Mouse (Mus musculus): Measurements from ENCODE around the gene Slc25a21. TPM values are rescaled to one million over a fixed set of nuclear protein-coding genes. Genes with fewer than 3 reads are reported as not detected.
A peak's percentile ranks its signal among the peaks of the same experiment; 100 is the strongest.

Gene Slc25a21
- polyA plus RNA-seq, 1 experiment from 2014 or later, result 12.6 TPM

DNA sequence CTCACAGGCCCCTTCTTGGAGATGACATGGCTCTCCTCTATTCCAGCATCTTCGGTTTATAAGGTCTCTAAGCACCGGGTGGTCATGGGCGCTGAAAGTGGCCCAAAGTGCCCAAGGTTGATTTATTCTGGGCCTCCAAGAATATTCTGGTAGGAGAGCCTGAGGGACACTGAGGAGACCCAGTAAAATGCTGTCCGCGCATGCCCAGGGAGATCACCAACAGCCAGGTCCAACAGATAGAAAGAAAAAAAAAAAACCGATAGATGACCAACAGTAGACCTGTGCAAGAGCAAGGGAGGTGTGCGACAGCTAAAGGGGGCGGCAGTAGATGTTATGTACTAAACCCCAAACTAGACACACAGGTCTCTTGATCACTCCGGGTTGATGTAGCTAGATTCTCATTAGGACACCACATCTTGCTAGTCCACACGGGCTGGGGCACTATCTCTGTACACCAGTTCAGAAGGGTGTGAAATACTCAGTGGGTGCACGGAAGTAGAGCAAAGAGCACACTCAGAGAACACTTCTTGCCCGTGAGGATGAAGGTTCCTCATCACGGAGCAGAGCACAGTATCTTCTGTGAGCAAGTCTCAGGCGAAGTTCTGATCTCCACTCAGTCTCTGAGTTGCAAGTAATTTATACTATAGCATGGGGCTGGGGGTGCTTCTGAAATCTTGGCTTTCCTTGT is 503.7 kb downstream of the Slc25a21 start:
- H3K27ac ChIP-seq (ENCODE audit: low read depth), result no peak overlapping the region
- TF ChIP-seq EP300 (IDR thresholded peaks at IDR 0.05; ENCODE audit: low read depth) (no peak), CTCF (IDR thresholded peaks at IDR 0.05; ENCODE audit: low read depth) (no peak)
- no peak overlapping the region for H3K4me3 ChIP-seq (ENCODE audit: low read depth, low read length)
- WGBS (ENCODE audit: insufficient replicate concordance), result 7% methylated on average over 14 of the region's 14 CpGs
- H3K36me3 ChIP-seq (replicated peaks; ENCODE audit: insufficient read depth, low read length), result no peaks in the 10 kb centered on the region
- DNase-seq (no peak), ATAC-seq (no peak)
- H3K4me2 ChIP-seq (ENCODE audit: low read depth, low read length), result no peak overlapping the region
- no peak overlapping the region for H3K9ac ChIP-seq (replicated peaks)
- peaks cover 100% of the 10 kb centered on the region for H3K27me3 ChIP-seq (ENCODE audit: insufficient read depth, low read length)
- H3K9me3 ChIP-seq (ENCODE audit: low read length), result no peaks in the 10 kb centered on the region
- H3K4me1 ChIP-seq (ENCODE audit: insufficient read depth), result peaks cover 25% of the 10 kb centered on the region

DNA sequence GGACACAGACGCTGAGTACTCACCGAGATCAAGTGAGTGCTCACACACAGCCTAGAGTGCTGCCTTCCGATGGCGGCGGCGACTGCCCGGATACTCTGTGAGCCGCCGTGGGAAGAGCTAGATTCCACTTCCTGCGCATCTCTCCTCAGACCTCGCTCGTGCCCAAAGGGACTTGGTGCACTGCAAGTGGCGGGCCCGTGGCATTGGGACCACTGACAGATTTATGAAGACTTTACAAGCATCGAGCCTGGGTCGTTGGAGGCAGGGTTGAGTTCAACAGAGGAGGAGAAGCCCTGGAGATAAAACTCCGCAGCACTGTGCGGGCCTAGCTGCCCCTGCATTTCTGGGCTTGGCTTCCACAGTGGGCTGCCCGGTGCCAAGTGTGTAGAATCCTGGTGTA is 504.7 kb downstream of the Slc25a21 start:
- no peak overlapping the region for H3K27ac ChIP-seq (ENCODE audit: low read depth)
- peaks cover 25% of the 10 kb centered on the region for H3K4me1 ChIP-seq (ENCODE audit: insufficient read depth)
- TF ChIP-seq EP300 (IDR thresholded peaks at IDR 0.05; ENCODE audit: low read depth) (no peak), CTCF (IDR thresholded peaks at IDR 0.05; ENCODE audit: low read depth) (no peak)
- under 1% methylated on average over 19 of the region's 19 CpGs for WGBS (ENCODE audit: insufficient replicate concordance)
- H3K36me3 ChIP-seq (replicated peaks; ENCODE audit: insufficient read depth, low read length), result no peaks in the 10 kb centered on the region
- ATAC-seq, result no peak
- no peak overlapping the region for H3K4me2 ChIP-seq (ENCODE audit: low read depth, low read length)
- H3K27me3 ChIP-seq (ENCODE audit: insufficient read depth, low read length), result peaks cover 100% of the 10 kb centered on the region
- DNase-seq, result no peak
- no peak overlapping the region for H3K4me3 ChIP-seq (ENCODE audit: low read depth, low read length)
- H3K9ac ChIP-seq (replicated peaks), result no peak overlapping the region
- no peaks in the 10 kb centered on the region for H3K9me3 ChIP-seq (ENCODE audit: low read length)

DNA sequence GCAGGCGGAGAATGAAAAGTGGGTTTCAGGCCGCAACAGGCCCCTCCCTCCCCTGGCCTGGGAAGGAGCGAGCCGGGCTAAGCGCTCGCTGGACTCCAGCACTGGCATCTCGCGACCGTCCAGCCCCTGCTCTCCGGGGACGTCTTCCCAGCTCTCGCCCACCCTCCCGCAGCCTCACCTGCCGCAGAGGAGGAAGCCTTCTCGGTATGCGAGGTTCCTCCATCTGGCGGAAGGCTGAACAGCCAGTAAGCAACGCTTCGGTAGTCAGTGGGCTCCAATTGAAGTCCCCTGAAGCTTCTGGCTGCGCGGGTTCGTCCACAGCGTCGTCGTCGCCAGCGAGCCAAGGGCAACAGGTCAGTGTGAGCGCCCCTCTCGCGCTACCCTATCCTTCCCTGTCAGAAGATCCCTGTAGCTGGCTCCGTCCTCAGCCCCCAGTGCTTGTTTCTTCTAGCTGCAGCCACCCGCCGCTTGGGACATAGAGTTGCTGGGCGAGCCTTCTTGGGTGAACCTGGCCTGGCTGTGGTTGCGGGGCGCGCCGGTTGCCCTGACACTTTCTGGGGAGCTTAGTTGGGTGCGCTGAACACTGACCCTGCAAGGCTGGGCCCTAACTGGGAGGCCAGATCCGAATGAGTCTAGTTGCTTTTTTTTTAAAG is 505.7 kb downstream of the Slc25a21 start, which contains the start of gene Pax9:
Gene Pax9, plus strand, starts transcription at position 341 of the 653 bp plus-strand sequence.
- ATAC-seq, result no peak
- Histone ChIP-seq H3K27ac (ENCODE audit: low read depth) (no peak within 1 kb of the TSS), H3K27me3 (ENCODE audit: insufficient read depth, low read length) (peaks cover 100% of the 10 kb centered on the region), H3K4me2 (ENCODE audit: low read depth, low read length) (peak within 1 kb of the TSS; percentile 22; the same call in 1 of the 2 replicates), H3K4me3 (ENCODE audit: low read depth, low read length) (peak within 1 kb of the TSS; percentile 17; the same call in 1 of the 2 replicates), H3K9ac (replicated peaks) (no peak within 1 kb of the TSS), H3K4me1 (ENCODE audit: insufficient read depth) (peaks cover 20% of the 10 kb centered on the region), H3K36me3 (replicated peaks; ENCODE audit: insufficient read depth, low read length) (no peaks in the 10 kb centered on the region), H3K9me3 (ENCODE audit: low read length) (no peaks in the 10 kb centered on the region)
- no peak for TF ChIP-seq EP300 (IDR thresholded peaks at IDR 0.05; ENCODE audit: low read depth)
- no peak for TF ChIP-seq CTCF (IDR thresholded peaks at IDR 0.05; ENCODE audit: low read depth)
- 3% methylated on average over 39 of the region's 40 CpGs for WGBS (ENCODE audit: insufficient replicate concordance)
- no peak for DNase-seq

DNA sequence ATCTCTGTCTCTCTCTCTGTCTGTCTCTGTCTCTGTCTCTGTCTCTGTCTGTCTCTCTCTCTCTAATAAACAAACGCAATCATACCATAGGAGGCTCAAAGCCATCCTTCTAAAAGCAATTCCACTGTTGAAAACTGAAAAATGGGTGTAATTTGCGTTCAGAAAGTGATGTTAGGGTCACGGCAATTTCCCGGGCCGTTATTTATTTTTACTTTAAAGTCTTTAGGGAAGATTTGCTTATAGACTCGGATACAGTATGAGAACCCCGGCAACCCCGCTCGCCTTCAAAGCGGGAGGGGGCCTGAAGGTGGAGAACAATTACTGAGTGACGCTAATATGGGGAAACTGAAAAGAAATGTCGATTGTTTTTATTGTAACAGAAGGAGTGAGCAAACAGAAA is 506.3 kb downstream of the Slc25a21 start:
- Histone ChIP-seq H3K4me2 (ENCODE audit: low read depth, low read length) (no peak overlapping the region), H3K9ac (replicated peaks) (no peak overlapping the region), H3K27me3 (ENCODE audit: insufficient read depth, low read length) (peaks cover 100% of the 10 kb centered on the region), H3K4me1 (ENCODE audit: insufficient read depth) (peaks cover 17% of the 10 kb centered on the region), H3K36me3 (replicated peaks; ENCODE audit: insufficient read depth, low read length) (no peaks in the 10 kb centered on the region), H3K9me3 (ENCODE audit: low read length) (no peaks in the 10 kb centered on the region), H3K27ac (ENCODE audit: low read depth) (no peak overlapping the region), H3K4me3 (ENCODE audit: low read depth, low read length) (peak overlapping the region; percentile 17; the same call in 1 of the 2 replicates)
- ATAC-seq (no peak), DNase-seq (no peak)
- 2% methylated on average over 12 of the region's 12 CpGs for WGBS (ENCODE audit: insufficient replicate concordance)
- TF ChIP-seq CTCF (IDR thresholded peaks at IDR 0.05; ENCODE audit: low read depth) (no peak), EP300 (IDR thresholded peaks at IDR 0.05; ENCODE audit: low read depth) (no peak)

DNA sequence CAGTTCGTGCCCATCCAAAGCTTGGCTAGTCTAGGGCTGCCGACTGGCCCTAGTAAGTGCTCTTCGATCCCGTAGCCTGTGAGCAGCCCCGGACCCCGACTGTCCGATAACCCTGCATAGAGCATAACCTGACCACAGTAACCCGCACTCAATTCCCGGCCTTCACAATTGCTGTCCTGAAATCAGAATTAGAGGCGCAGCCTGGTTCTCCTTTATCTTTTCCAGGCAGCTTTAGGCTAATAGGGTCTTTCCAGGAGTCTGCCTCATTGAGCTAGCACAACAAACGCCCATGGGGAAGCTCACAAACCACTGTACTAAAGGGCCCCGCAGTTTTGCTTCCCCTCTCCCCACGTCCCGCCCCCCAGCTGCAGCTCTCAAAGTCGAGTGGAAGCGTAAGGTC is 506.9 kb downstream of the Slc25a21 start:
- peaks cover 12% of the 10 kb centered on the region; the same call in 1 of the 2 replicates for H3K4me1 ChIP-seq (ENCODE audit: insufficient read depth)
- H3K36me3 ChIP-seq (replicated peaks; ENCODE audit: insufficient read depth, low read length), result no peaks in the 10 kb centered on the region
- no peak overlapping the region for H3K4me2 ChIP-seq (ENCODE audit: low read depth, low read length)
- no peak overlapping the region for H3K27ac ChIP-seq (ENCODE audit: low read depth)
- ATAC-seq (no peak), DNase-seq (no peak)
- H3K9me3 ChIP-seq (ENCODE audit: low read length), result no peaks in the 10 kb centered on the region
- H3K27me3 ChIP-seq (ENCODE audit: insufficient read depth, low read length), result peaks cover 100% of the 10 kb centered on the region
- no peak overlapping the region for H3K9ac ChIP-seq (replicated peaks)
- WGBS (ENCODE audit: insufficient replicate concordance), result 4% methylated on average over 16 of the region's 16 CpGs
- TF ChIP-seq EP300 (IDR thresholded peaks at IDR 0.05; ENCODE audit: low read depth) (no peak), CTCF (IDR thresholded peaks at IDR 0.05; ENCODE audit: low read depth) (no peak)
- H3K4me3 ChIP-seq (ENCODE audit: low read depth, low read length), result no peak overlapping the region

DNA sequence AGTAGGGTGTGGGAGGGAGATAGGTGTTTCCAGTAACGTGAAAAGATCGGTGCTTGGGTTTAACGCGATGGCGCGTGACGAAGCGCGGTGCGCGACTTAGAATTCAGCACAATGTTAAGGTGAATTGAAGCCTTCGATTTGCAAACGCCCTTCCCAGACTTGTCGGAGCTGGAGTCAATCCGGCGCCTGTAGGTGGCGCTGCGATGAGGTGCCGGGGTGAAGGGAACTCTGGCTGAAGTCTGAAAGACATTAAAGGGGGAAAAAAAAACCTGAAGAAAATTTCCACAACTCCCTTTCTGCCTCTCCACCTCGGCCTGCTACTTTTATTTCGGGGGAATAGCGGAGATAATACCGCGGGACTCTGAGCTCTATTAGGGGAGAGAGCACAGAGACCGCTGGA is 507.5 kb downstream of the Slc25a21 start:
- Histone ChIP-seq H3K36me3 (replicated peaks; ENCODE audit: insufficient read depth, low read length) (no peaks in the 10 kb centered on the region), H3K27ac (ENCODE audit: low read depth) (no peak overlapping the region), H3K9ac (replicated peaks) (no peak overlapping the region), H3K4me2 (ENCODE audit: low read depth, low read length) (no peak overlapping the region), H3K9me3 (ENCODE audit: low read length) (no peaks in the 10 kb centered on the region), H3K4me1 (ENCODE audit: insufficient read depth) (peaks cover 9% of the 10 kb centered on the region; the same call in 1 of the 2 replicates), H3K4me3 (ENCODE audit: low read depth, low read length) (no peak overlapping the region), H3K27me3 (ENCODE audit: insufficient read depth, low read length) (peaks cover 100% of the 10 kb centered on the region)
- TF ChIP-seq EP300 (IDR thresholded peaks at IDR 0.05; ENCODE audit: low read depth) (no peak), CTCF (IDR thresholded peaks at IDR 0.05; ENCODE audit: low read depth) (peak; percentile 54)
- ATAC-seq (no peak), DNase-seq (peak; percentile 62)
- WGBS (ENCODE audit: insufficient replicate concordance), result 2% methylated on average over 25 of the region's 25 CpGs

Data from liver, postnatal 0 days (tissue).